In the genomic region with DNA sequence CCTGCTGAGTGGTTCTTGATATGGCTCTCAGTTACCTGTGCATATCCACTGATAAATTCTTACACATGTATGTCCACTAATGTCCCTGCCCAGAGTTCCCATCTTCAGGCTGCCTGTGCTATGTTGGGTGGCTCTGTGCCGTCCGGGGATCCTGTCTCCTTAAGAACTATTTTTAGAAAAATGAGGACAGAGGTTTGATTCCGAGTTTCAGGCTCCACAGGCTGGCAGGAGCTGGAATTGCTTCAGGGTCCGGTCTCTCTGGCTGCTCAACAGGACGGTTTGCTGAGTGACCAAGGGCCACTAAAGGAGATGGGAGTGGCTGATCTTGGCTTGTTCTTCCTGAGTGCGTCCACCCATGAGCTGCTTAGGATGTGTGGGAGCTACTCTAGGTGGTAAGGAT, we compare ENCODE assay signal across 10 mouse cellular contexts. TPM values are rescaled to one million over a fixed set of nuclear protein-coding genes. Genes with fewer than 3 reads are reported as not detected.
DNase-seq lines count a peak whose midpoint lies in the region; ATAC-seq and TF ChIP-seq lines count a peak whose summit lies in the region.
"Had no signal": no experiment of that assay in that cellular context is flagged by ENCODE, and none has a peak within 500 bp of the region (broad histone marks: within the 10 kb centered on the region; RNA-seq: fewer than 3 reads in every experiment).

No protein-coding gene starts in this region.

- WGBS in kidney, embryonic 14.5 days = 36% methylated on average over 6 of the region's 6 CpGs
- WGBS in heart, embryonic 14.5 days = 6% methylated on average over 6 of the region's 6 CpGs
- 14% methylated on average over 6 of the region's 6 CpGs for WGBS in lung, postnatal 0 days
- 68% methylated on average over 6 of the region's 6 CpGs for WGBS in forebrain, embryonic 15.5 days
- 61% methylated on average over 6 of the region's 6 CpGs for WGBS in midbrain, embryonic 15.5 days

- peak; percentile 28 for DNase-seq in kidney, adult 18-20 months
- peak; percentile 29 for DNase-seq in adrenal gland, postnatal 25 days
- peak; percentile 75 for DNase-seq in lung, postnatal 0 days (ENCODE audit: low spot score)
- no peak for DNase-seq in cerebellum, adult 11 months

- no peaks in the 10 kb centered on the region for H3K9me3 ChIP-seq in kidney, embryonic 14.5 days (ENCODE audit: control insufficient read depth, low read length)
- H3K9me3 ChIP-seq in heart, embryonic 14.5 days (ENCODE audit: control insufficient read depth, low read length) = no peaks in the 10 kb centered on the region
- no peaks in the 10 kb centered on the region for H3K9me3 ChIP-seq in lung, postnatal 0 days (ENCODE audit: low read length)
- H3K9me3 ChIP-seq in forebrain, embryonic 15.5 days = no peaks in the 10 kb centered on the region
- no peaks in the 10 kb centered on the region for H3K9me3 ChIP-seq in midbrain, embryonic 15.5 days
- H3K9me3 ChIP-seq: embryonic facial prominence, embryonic 13.5 days had no signal

- ATAC-seq in kidney, embryonic 14.5 days (ENCODE audit: low FRiP score, low TSS enrichment) = no peak
- ATAC-seq in heart, embryonic 14.5 days (ENCODE audit: insufficient number of reproducible peaks, insufficient read depth, low FRiP score, low read depth) = no peak
- peak; percentile 52 for ATAC-seq in lung, postnatal 0 days
- ATAC-seq in forebrain, embryonic 15.5 days (replicated peaks) = no peak
- no peak for ATAC-seq in midbrain, embryonic 15.5 days (replicated peaks)

- no peaks in the 10 kb centered on the region for H3K4me1 ChIP-seq in kidney, embryonic 14.5 days (ENCODE audit: control insufficient read depth, insufficient read depth, low read length)
- peaks cover 4 to 6% of the 10 kb centered on the region in 2 experiments; a peak in 2 of 4 replicates for H3K4me1 ChIP-seq in heart, embryonic 14.5 days (ENCODE audit: control insufficient read depth in 2 of 2, insufficient read depth in 2 of 2, low read length in 2 of 2)
- H3K4me1 ChIP-seq in lung, postnatal 0 days (ENCODE audit: insufficient read depth, low read depth, low read length) = no peaks in the 10 kb centered on the region
- H3K4me1 ChIP-seq in forebrain, embryonic 15.5 days = peaks cover 10% of the 10 kb centered on the region
- H3K4me1 ChIP-seq in midbrain, embryonic 15.5 days = peaks cover 5% of the 10 kb centered on the region

- H3K9ac ChIP-seq in kidney, embryonic 14.5 days (ENCODE audit: low read depth, low read length) = no peak overlapping the region
- H3K9ac ChIP-seq in heart, embryonic 14.5 days (ENCODE audit: low read length) = no peak overlapping the region
- no peak overlapping the region for H3K9ac ChIP-seq in lung, postnatal 0 days (replicated peaks; ENCODE audit: low read depth)
- H3K9ac ChIP-seq in forebrain, embryonic 15.5 days (replicated peaks) = no peak overlapping the region
- no peak overlapping the region for H3K9ac ChIP-seq in midbrain, embryonic 15.5 days
- H3K9ac ChIP-seq: embryonic facial prominence, embryonic 13.5 days; liver, embryonic 14.5 days had no signal

- H3K4me2 ChIP-seq in kidney, embryonic 14.5 days (replicated peaks; ENCODE audit: low read depth, low read length) = no peak overlapping the region
- peak overlapping the region; percentile 35; the same call in 1 of the 2 replicates for H3K4me2 ChIP-seq in heart, embryonic 14.5 days (ENCODE audit: low read length)
- 0 out of 2 replicates have a peak overlapping the region, but pooled peaks have one; percentile 25 for H3K4me2 ChIP-seq in lung, postnatal 0 days (replicated peaks; ENCODE audit: low read depth, low read length)
- H3K4me2 ChIP-seq in forebrain, embryonic 15.5 days (replicated peaks) = no peak overlapping the region
- H3K4me2 ChIP-seq in midbrain, embryonic 15.5 days = no peak overlapping the region
- H3K4me2 ChIP-seq: embryonic facial prominence, embryonic 13.5 days had no signal

- no peaks in the 10 kb centered on the region for H3K27me3 ChIP-seq in kidney, embryonic 14.5 days (ENCODE audit: control insufficient read depth, insufficient read depth, low read length)
- no peaks in the 10 kb centered on the region for H3K27me3 ChIP-seq in heart, embryonic 14.5 days (ENCODE audit: control insufficient read depth, insufficient read depth, low read length)
- H3K27me3 ChIP-seq in lung, postnatal 0 days (replicated peaks; ENCODE audit: insufficient read depth, low read length) = no peaks in the 10 kb centered on the region
- no peaks in the 10 kb centered on the region for H3K27me3 ChIP-seq in forebrain, embryonic 15.5 days
- no peaks in the 10 kb centered on the region for H3K27me3 ChIP-seq in midbrain, embryonic 15.5 days (replicated peaks)
- H3K27me3 ChIP-seq: embryonic facial prominence, embryonic 13.5 days had no signal

- TF ChIP-seq EP300 in lung, postnatal 0 days (IDR thresholded peaks at IDR 0.05) = no peak

- H3K4me3 ChIP-seq in kidney, embryonic 14.5 days (ENCODE audit: low read length) = no peak overlapping the region
- H3K4me3 ChIP-seq in heart, embryonic 14.5 days (ENCODE audit: control insufficient read depth in 1 of 2, insufficient read depth in 1 of 2, low read depth in 1 of 2, low read length in 2 of 2) = no peak overlapping the region
- H3K4me3 ChIP-seq in lung, postnatal 0 days (ENCODE audit: low read depth, low read length) = no peak overlapping the region
- no peak overlapping the region for H3K4me3 ChIP-seq in forebrain, embryonic 15.5 days
- no peak overlapping the region for H3K4me3 ChIP-seq in midbrain, embryonic 15.5 days
- H3K4me3 ChIP-seq: embryonic facial prominence, embryonic 13.5 days had no signal

- H3K36me3 ChIP-seq in kidney, embryonic 14.5 days (ENCODE audit: control insufficient read depth, insufficient read depth, low read length) = no peaks in the 10 kb centered on the region
- H3K36me3 ChIP-seq in heart, embryonic 14.5 days (ENCODE audit: control insufficient read depth, insufficient read depth, low read length) = no peaks in the 10 kb centered on the region
- H3K36me3 ChIP-seq in lung, postnatal 0 days (ENCODE audit: insufficient read depth, low read length) = no peaks in the 10 kb centered on the region
- H3K36me3 ChIP-seq in forebrain, embryonic 15.5 days = no peaks in the 10 kb centered on the region
- H3K36me3 ChIP-seq in midbrain, embryonic 15.5 days (replicated peaks) = no peaks in the 10 kb centered on the region
- H3K36me3 ChIP-seq: embryonic facial prominence, embryonic 13.5 days had no signal

- no peak overlapping the region for H3K27ac ChIP-seq in kidney, embryonic 14.5 days (ENCODE audit: low read depth, low read length)
- H3K27ac ChIP-seq in heart, embryonic 14.5 days (replicated peaks in 1 of 2; ENCODE audit: control insufficient read depth in 1 of 2, insufficient read depth in 1 of 2, low read depth in 2 of 2, low read length in 2 of 2) = no peak overlapping the region
- no peak overlapping the region for H3K27ac ChIP-seq in lung, postnatal 0 days (ENCODE audit: low read length)
- H3K27ac ChIP-seq in forebrain, embryonic 15.5 days (replicated peaks) = no peak overlapping the region
- no peak overlapping the region for H3K27ac ChIP-seq in midbrain, embryonic 15.5 days
- H3K27ac ChIP-seq: embryonic facial prominence, embryonic 13.5 days; liver, embryonic 14.5 days had no signal

- TF ChIP-seq CTCF in lung, postnatal 0 days (IDR thresholded peaks at IDR 0.05) = peak; percentile 55

RNA-seq across cellular contexts. Expression of a gene that starts 19.8 kb away (rescaled TPM):
- polyA plus RNA-seq in kidney, embryonic 14.5 days (2014; fragmentation: Nextera tagmentation; extraction: Ambion mirVana) = 0.19 and 0.27 TPM in 2 replicates
- total RNA-seq in adrenal gland, postnatal 25 days (2021) = 2.0 and 2.6 TPM in 2 replicates
- 0.04 and 0.09 TPM in 2 replicates for polyA plus RNA-seq in heart, embryonic 14.5 days (2014; fragmentation: Nextera tagmentation; extraction: Ambion mirVana)
- polyA plus RNA-seq in lung, postnatal 0 days (2015; fragmentation: Nextera tagmentation; extraction: Ambion mirVana) = 0.21 and 0.33 TPM in 2 replicates
- 0.06 and 0.23 TPM in 2 replicates for polyA plus RNA-seq in forebrain, embryonic 15.5 days (2015; fragmentation: Nextera tagmentation; extraction: Ambion mirVana)
- 0.08 and 0.17 TPM in 2 replicates for polyA plus RNA-seq in midbrain, embryonic 15.5 days (2015; fragmentation: Nextera tagmentation; extraction: Ambion mirVana)

Comparison
In these comparisons a context has a peak if more than half of its experiments do, and no peak if none do; other contexts are left out.
1. H3K4me2 ChIP-seq: peak in heart, embryonic 14.5 days (single experiment) and lung, postnatal 0 days (single experiment); none in kidney, embryonic 14.5 days (single experiment), forebrain, embryonic 15.5 days (single experiment) and midbrain, embryonic 15.5 days (single experiment).